Mouse (Mus musculus) neural tube, embryonic 11.5 days (tissue): ENCODE results near the gene Gapdh. TPM values are rescaled to one million over a fixed set of nuclear protein-coding genes. Genes with fewer than 3 reads are reported as not detected.

ENCODE experiments used
- ATAC-seq: fragments of 200-750 bp; cut with Nextera tagmentation; 2 replicates; pipeline ENCODE4 v1.8.0; 2017; ENCODE audit warnings: moderate number of reproducible peaks, mild to moderate bottlenecking, moderate TSS enrichment, moderate library complexity; ENCODE audit not compliant: insufficient read depth, low FRiP score, low TSS enrichment
- DNase-seq: peaks from one replicate; pipeline ENCODE4 v3.0.0-alpha.2; 2015; ENCODE audit warnings: low spot score
- H3K27ac ChIP-seq: fragments of 300-500 bp; sonication (generic); 2 replicates; pipeline ENCODE4 v1.5.1; 2014; ENCODE audit warnings: low read depth, mild to moderate bottlenecking, low read length
- H3K27me3 ChIP-seq: fragments of 300-500 bp; sonication (generic); 2 replicates; pipeline ENCODE4 v1.6.1; 2014; ENCODE audit warnings: mild to moderate bottlenecking, low read length, mixed read lengths; ENCODE audit not compliant: control insufficient read depth, insufficient read depth
- H3K36me3 ChIP-seq: fragments of 300-500 bp; sonication (generic); 2 replicates; pipeline ENCODE4 v1.6.1; 2014; ENCODE audit warnings: mild to moderate bottlenecking, low read length, moderate library complexity, mixed read lengths; ENCODE audit not compliant: control insufficient read depth, insufficient read depth
- H3K4me1 ChIP-seq: fragments of 300-500 bp; sonication (generic); 2 replicates; pipeline ENCODE4 v1.6.1; 2014; ENCODE audit warnings: low read length, mixed read lengths; ENCODE audit not compliant: control insufficient read depth, insufficient read depth
- H3K4me2 ChIP-seq: fragments of 300-500 bp; sonication (generic); 2 replicates; pipeline ENCODE4 v1.6.1; 2014; ENCODE audit warnings: low read depth, mild to moderate bottlenecking, moderate library complexity
- H3K4me3 ChIP-seq: fragments of 300-500 bp; sonication (generic); 2 replicates; pipeline ENCODE4 v1.5.1; 2014; ENCODE audit warnings: low read depth, low read length
- H3K9ac ChIP-seq: fragments of 300-500 bp; sonication (generic); 2 replicates; pipeline ENCODE4 v1.6.1; 2014; ENCODE audit warnings: mild to moderate bottlenecking, low read length
- H3K9me3 ChIP-seq: fragments of 300-500 bp; sonication (generic); 2 replicates; pipeline ENCODE4 v1.6.1; 2016; ENCODE audit warnings: low read length; ENCODE audit not compliant: control insufficient read depth
- WGBS: fragments of 180-500 bp; shearing (Covaris S2); extraction: QIAGEN DNeasy Blood & Tissue Kit; methylation state at CpG from one replicate; pipeline ENCODE4 v1.1.7; 2014; 5-methylcytosine and 5-hydroxymethylcytosine counted together
- polyA plus RNA-seq: library from polyadenylated mRNA; unstranded; fragments of >200 nt; fragmentation: Nextera tagmentation; extraction: Ambion mirVana; gene quantifications from 2 replicates; pipeline ENCODE4 v1.2.1, GENCODE M21; 2014

Gene Gapdh
- polyA plus RNA-seq, 1 experiment from 2014 or later: 2,338 TPM

DNA sequence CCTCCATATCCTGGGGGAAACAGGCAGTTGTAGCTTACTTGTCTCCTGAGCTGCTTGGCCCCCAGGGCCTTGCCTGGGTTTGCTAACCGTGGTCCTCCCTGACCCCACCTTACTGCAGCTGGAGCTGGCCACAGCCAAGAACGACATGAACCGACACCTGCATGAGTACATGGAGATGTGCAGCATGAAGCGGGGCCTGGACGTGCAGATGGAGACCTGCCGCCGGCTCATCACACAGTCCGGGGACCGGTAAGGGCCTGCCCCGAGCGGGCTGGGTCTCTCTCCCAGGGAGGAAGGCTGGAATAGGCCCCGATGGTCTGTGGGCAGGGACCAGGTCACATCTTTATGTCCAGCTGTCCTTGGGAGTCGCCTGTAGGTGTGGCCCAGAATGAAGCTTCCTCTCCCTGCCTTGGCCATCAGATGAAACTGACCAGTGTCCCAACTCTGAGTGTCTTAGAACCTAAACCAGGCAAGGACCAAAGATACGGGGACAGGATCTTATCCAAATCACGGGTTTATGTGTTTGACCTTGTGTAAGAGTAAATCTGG lies 7.2 kb downstream of the Gapdh start:
- no peak for ATAC-seq
- H3K27me3 ChIP-seq: no peaks in the 10 kb centered on the region

DNA sequence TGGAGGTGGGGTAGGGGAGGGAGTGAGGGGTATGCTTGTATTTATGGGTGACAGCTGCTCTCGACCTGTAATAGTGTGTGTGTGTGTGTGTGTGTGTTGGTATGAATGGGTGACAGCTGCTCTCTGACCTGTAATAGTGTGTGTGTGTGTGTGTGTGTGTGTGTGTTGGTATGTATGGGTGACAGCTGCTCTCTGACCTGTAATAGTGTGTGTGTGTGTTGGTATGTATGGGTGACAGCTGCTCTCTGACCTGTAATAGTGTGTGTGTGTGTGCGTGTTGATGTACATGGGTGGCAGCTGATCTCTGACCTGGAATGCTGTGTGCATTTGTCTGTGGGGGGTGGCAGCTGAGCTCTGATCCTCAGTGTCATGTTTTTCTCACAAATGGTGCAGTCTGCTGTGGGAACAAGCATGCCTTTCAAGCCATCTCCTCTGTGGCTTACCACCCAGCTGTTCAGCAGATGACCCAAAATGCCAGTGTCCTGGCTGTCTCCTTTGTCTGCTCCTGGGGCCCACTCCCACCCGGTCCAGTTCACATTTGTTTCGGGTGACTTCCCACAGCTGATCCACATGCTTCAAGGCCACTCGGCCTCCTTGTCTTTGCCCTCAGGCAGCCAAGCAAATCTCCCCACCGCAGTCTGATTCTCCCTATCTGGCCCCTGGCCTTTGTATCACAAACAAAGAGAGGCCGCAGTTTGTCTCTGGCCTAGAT lies 9.2 kb downstream of the Gapdh start:
- WGBS: 30% methylated on average over 7 of the region's 7 CpGs
- Histone ChIP-seq H3K4me1 (peaks cover 16% of the 10 kb centered on the region), H3K4me3 (no peak overlapping the region), H3K9me3 (no peaks in the 10 kb centered on the region), H3K9ac (peak overlapping the region; percentile 35; the same call in 1 of the 2 replicates), H3K36me3 (peaks cover 16% of the 10 kb centered on the region), H3K27me3 (no peaks in the 10 kb centered on the region), H3K27ac (peak overlapping the region; percentile 79), H3K4me2 (no peak overlapping the region)
- ATAC-seq: peak; percentile 24
- peak; percentile 67 for DNase-seq

More for the DNA sequence above, 7.2 kb downstream of the Gapdh start:
- no peak for DNase-seq
- H3K9ac ChIP-seq: no peak overlapping the region
- H3K4me1 ChIP-seq: peaks cover 24% of the 10 kb centered on the region
- H3K9me3 ChIP-seq: no peaks in the 10 kb centered on the region
- no peak overlapping the region for H3K4me3 ChIP-seq
- H3K36me3 ChIP-seq: peaks cover 18% of the 10 kb centered on the region
- H3K27ac ChIP-seq: no peak overlapping the region
- no peak overlapping the region for H3K4me2 ChIP-seq
- 87% methylated on average over 15 of the region's 15 CpGs for WGBS

DNA sequence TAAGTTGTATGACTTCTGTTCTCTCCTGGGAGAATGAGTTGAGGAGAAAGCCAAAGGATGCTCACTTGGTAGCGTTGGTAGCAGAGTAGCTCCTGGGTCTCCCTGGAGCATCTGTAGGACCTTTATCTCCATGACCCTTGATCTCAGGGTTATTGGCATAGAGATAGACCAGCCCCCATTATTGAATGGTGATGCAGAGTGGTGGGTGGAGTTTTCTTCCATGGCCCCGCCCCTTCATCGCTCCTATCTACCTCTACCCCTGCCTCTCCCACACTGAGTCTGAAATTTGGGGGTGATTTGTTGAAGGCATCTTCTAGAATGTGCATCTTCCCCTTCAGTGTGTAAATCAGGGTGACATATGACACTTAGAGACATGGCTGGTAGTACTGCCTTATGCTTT lies 9.8 kb downstream of the Gapdh start:
- DNase-seq: no peak
- H3K27me3 ChIP-seq: no peaks in the 10 kb centered on the region
- peaks cover 17% of the 10 kb centered on the region for H3K36me3 ChIP-seq
- WGBS: 87% methylated on average over 3 of the region's 3 CpGs
- H3K9me3 ChIP-seq: no peaks in the 10 kb centered on the region
- H3K4me1 ChIP-seq: peaks cover 16% of the 10 kb centered on the region
- H3K9ac ChIP-seq: no peak overlapping the region
- H3K4me3 ChIP-seq: no peak overlapping the region
- ATAC-seq: peak; percentile 1; the same call in 1 of the 2 replicates
- no peak overlapping the region; the same call in 1 of the 2 replicates for H3K27ac ChIP-seq
- no peak overlapping the region for H3K4me2 ChIP-seq

DNA sequence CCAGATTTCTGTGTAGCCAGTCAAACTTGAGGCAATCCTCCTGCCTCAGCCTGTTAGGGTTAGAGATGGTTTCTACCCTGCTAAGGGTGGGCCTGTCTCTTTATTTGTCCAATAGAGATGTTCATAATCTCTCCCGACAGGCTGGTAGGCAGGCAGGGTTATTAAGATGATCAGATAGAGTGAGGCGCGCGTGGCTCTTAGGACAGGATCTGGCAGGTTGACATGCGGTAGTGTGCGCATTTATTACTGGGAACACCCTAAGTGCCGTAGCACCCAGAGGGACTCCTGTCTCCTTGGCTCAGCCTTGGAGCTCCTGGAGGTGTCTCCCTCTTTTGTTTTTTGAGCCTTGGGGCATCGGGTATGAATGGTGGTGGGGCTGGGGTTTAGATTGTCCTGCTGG lies 11.0 kb downstream of the Gapdh start:
- H3K4me2 ChIP-seq: no peak overlapping the region
- no peaks in the 10 kb centered on the region for H3K9me3 ChIP-seq
- H3K27me3 ChIP-seq: no peaks in the 10 kb centered on the region
- no peak overlapping the region for H3K27ac ChIP-seq
- no peak overlapping the region for H3K4me3 ChIP-seq
- DNase-seq (no peak), ATAC-seq (no peak)
- H3K9ac ChIP-seq: no peak overlapping the region
- WGBS: 91% methylated on average over 8 of the region's 8 CpGs
- peaks cover 16% of the 10 kb centered on the region for H3K4me1 ChIP-seq
- H3K36me3 ChIP-seq: peaks cover 17% of the 10 kb centered on the region

DNA sequence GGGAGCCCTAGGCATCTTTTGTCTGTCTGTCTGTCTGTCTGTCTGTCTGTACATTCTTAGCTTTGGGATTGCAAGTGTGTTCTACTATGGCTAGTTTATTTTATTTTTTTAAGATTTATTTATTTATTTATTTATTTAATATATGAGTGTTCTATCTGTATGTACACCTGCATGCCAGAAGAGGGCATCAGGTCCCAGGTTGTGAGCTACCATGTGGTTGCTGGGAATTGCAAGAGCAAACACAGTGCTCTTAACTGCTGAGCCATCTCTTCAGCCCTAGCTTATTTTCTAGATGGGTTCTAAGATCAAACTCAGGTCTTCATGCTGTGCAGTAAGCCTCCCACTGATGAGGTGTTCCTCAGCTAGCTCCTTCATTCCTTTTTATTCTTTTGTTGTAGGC lies 11.7 kb downstream of the Gapdh start:
- Histone ChIP-seq H3K27ac (no peak overlapping the region), H3K4me3 (no peak overlapping the region), H3K4me2 (no peak overlapping the region), H3K9me3 (no peaks in the 10 kb centered on the region), H3K4me1 (peaks cover 16% of the 10 kb centered on the region), H3K27me3 (no peaks in the 10 kb centered on the region), H3K9ac (no peak overlapping the region), H3K36me3 (peaks cover 15% of the 10 kb centered on the region)
- no peak for DNase-seq
- no peak for ATAC-seq

DNA sequence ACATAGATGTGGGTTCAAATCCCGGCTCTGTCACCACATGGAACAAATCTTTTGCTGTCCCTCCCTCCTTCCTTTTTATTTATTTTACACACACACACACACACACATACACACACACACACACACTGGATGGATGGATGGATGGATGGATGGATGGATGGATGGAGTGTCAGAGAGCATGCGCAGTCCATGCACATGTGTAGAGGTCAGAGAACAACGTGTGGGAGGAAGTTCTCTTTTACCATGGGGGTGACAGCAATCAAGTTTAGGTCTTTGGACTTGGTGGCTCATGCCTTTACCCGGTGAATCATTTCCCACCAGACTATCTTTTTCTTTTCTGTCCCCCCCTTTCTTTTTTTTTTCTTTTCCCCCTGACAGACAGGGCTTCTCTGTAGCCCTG lies 12.6 kb downstream of the Gapdh start:
- ATAC-seq: no peak
- Histone ChIP-seq H3K9ac (no peak overlapping the region), H3K4me1 (peaks cover 21% of the 10 kb centered on the region), H3K4me3 (no peak overlapping the region), H3K36me3 (peaks cover 10% of the 10 kb centered on the region), H3K27ac (no peak overlapping the region), H3K27me3 (no peaks in the 10 kb centered on the region), H3K4me2 (no peak overlapping the region), H3K9me3 (no peaks in the 10 kb centered on the region)
- 95% methylated on average over 4 of the region's 4 CpGs for WGBS
- DNase-seq: no peak

DNA sequence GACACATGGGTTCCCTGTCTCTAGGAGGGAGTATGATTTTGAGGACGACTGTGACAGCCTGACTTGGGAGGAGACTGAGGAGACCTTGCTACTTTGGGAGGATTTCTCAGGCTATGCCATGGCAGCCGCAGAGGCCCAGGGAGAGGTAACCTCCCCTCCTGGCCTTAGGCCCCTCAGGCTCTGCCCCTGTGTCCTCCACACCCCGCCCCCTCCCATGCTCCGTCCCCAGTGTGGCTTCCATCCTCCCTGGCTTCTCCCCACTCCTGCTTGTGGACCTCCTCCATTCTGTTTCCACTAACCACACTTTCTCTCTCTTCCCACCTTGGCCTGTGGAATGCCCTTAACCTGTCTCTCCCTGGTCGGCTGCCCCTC lies 13.3 kb downstream of the Gapdh start:
- 84% methylated on average over 5 of the region's 5 CpGs for WGBS
- Histone ChIP-seq H3K36me3 (peaks cover 9% of the 10 kb centered on the region), H3K9me3 (no peaks in the 10 kb centered on the region)

DNA sequence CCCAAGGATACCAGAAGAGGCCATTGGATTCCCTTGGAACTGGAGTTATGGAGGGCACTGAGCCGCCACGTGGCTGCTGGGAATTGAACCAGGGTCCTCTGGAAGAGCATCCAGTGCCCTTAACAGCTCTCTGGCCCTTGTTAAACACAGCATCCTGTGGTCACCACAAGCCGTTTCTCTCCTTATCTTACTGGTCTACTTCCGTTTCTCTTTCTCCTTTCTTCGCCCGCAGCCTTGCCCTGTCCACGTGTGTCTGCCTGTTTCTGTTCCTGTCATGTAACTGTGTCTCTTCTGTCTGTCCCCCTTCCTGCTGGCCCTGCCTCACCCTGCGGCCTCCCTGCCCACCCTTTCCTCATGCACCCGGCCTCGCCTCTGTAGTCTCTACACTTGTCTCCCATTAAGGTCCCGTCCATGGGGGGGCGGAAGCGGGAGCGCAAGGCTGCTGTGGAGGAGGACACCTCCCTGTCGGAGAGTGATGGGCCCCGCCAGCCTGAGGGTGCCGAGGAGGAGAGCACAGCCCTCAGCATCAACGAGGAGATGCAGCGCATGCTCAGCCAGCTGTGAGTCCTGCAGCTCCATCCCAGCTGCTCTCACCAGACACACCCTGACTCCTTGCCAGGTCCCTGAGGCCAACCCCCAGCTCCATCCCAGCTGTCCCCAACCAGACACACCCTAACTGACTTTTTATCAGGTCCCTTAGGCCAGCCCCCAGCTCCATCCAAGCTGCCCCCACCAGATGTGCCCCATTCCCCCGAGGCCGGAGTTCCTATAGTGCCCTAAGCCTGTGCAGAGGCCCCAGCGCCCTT lies 13.9 kb downstream of the Gapdh start:
- peaks cover 20% of the 10 kb centered on the region for H3K4me1 ChIP-seq
- H3K9me3 ChIP-seq: no peaks in the 10 kb centered on the region
- H3K36me3 ChIP-seq: peaks cover 9% of the 10 kb centered on the region
- H3K4me3 ChIP-seq: no peak overlapping the region
- H3K9ac ChIP-seq: no peak overlapping the region
- no peak overlapping the region for H3K27ac ChIP-seq
- no peak for DNase-seq
- H3K27me3 ChIP-seq: no peaks in the 10 kb centered on the region
- ATAC-seq: no peak
- H3K4me2 ChIP-seq: no peak overlapping the region
- WGBS: 85% methylated on average over 22 of the region's 22 CpGs

More for the DNA sequence above, 13.3 kb downstream of the Gapdh start:
- Histone ChIP-seq H3K27ac (no peak overlapping the region), H3K27me3 (no peaks in the 10 kb centered on the region), H3K9ac (no peak overlapping the region), H3K4me2 (no peak overlapping the region), H3K4me1 (peaks cover 24% of the 10 kb centered on the region), H3K4me3 (no peak overlapping the region)
- ATAC-seq (no peak), DNase-seq (no peak)
